Mouse (Mus musculus) ES-E14 (cell line): ENCODE measurements around the gene Nxph4. TPM values are rescaled to one million over a fixed set of nuclear protein-coding genes. Genes with fewer than 3 reads are reported as not detected.

Experiments
- DNase-seq: peaks from one replicate; pipeline ENCODE4 v3.0.0-alpha.2; 2013; ENCODE audit warnings: low read depth, low spot score
- H3K27ac ChIP-seq: 2 replicates; pipeline ENCODE4 v1.5.1; 2012; ENCODE audit warnings: low read depth, mild to moderate bottlenecking, low read length, moderate library complexity, mixed read lengths; ENCODE audit not compliant: poor library complexity, insufficient read depth, severe bottlenecking
- H3K36me3 ChIP-seq: 2 replicates; pipeline ENCODE4 v1.6.1; 2012; ENCODE audit warnings: mild to moderate bottlenecking, low read length, moderate library complexity, mixed read lengths; ENCODE audit not compliant: control insufficient read depth, poor library complexity, insufficient read depth, severe bottlenecking
- H3K4me1 ChIP-seq, 2 experiments: fragments of 150-350 bp in 1 of 2; sonication (generic) in 1 of 2; 2 replicates each; pipeline ENCODE4 v1.6.1; 2012; ENCODE audit warnings: low read length in 2 of 2, mild to moderate bottlenecking in 1 of 2, mixed read lengths in 1 of 2; ENCODE audit not compliant: control insufficient read depth in 2 of 2, insufficient read depth in 2 of 2, poor library complexity in 1 of 2
- H3K4me3 ChIP-seq, 2 experiments: fragments of 150-350 bp in 1 of 2; sonication (generic) in 1 of 2; 2 replicates each; pipeline ENCODE4 v1.5.1; 2012; ENCODE audit warnings: low read length in 2 of 2, low read depth in 1 of 2, mild to moderate bottlenecking in 1 of 2, mixed read lengths in 1 of 2; ENCODE audit not compliant: insufficient read depth in 1 of 2, poor library complexity in 1 of 2, severe bottlenecking in 1 of 2
- H3K9ac ChIP-seq: 2 replicates; pipeline ENCODE4 v1.6.1; 2012; ENCODE audit warnings: low read depth, mild to moderate bottlenecking, low read length, mixed read lengths; ENCODE audit not compliant: poor library complexity, insufficient read depth, severe bottlenecking
- H3K9me3 ChIP-seq: fragments of 150-350 bp; sonication (generic); 2 replicates; pipeline ENCODE4 v1.6.1; 2012; ENCODE audit warnings: low read depth, mild to moderate bottlenecking, low read length; ENCODE audit not compliant: control insufficient read depth, insufficient read depth
- CHD2 ChIP-seq: IDR thresholded peaks from 2 replicates; pipeline ENCODE4 v1.6.1; 2014; ENCODE audit warnings: mild to moderate bottlenecking, low read depth, low read length, inconsistent platforms
- HCFC1 ChIP-seq: IDR thresholded peaks from 2 replicates; pipeline ENCODE4 v1.6.1; 2012; ENCODE audit warnings: low read length, inconsistent platforms, borderline replicate concordance; ENCODE audit not compliant: insufficient read depth
- MAFK ChIP-seq: IDR thresholded peaks from 2 replicates; pipeline ENCODE4 v1.6.1; 2014; ENCODE audit warnings: mild to moderate bottlenecking, low read depth, low read length, inconsistent platforms; ENCODE audit not compliant: insufficient read depth
- ZC3H11A ChIP-seq: IDR thresholded peaks from 2 replicates; pipeline ENCODE4 v1.6.1; 2012; ENCODE audit warnings: low read depth, mild to moderate bottlenecking, inconsistent platforms, low read length, borderline replicate concordance
- ZNF384 ChIP-seq: IDR thresholded peaks from 2 replicates; pipeline ENCODE4 v1.6.1; 2012; ENCODE audit warnings: low read depth, low read length, inconsistent platforms
- in situ Hi-C, 2 experiments: fragments of 600-800 bp; cut with MboI; formaldehyde crosslinking; loops; one replicate each; pipeline ENCODE4 v1.15.1; 2025; ENCODE audit warnings: low sequenced_read_pairs in 2 of 2, inconsistent platforms in 1 of 2; ENCODE audit not compliant: unreplicated experiment in 2 of 2
- total RNA-seq: library from RNA; depleted of rRNA; stranded (reverse); fragments of 300-350 nt; gene quantifications from 2 replicates; pipeline ENCODE4 v1.2.3, GENCODE M21; 2012

The Nxph4 gene
- total RNA-seq, 1 experiment: 0.76 TPM

GRCm38 (mm10) chr10:127542720-127543119, 8.4 kb upstream of the Nxph4 start:
- no peak overlapping the region for H3K4me3 ChIP-seq
- H3K36me3 ChIP-seq: no peaks in the 10 kb centered on the region; the same call in 1 of the 2 replicates
- in situ Hi-C loops: no loop called here
- H3K9me3 ChIP-seq: no peaks in the 10 kb centered on the region
- no peak overlapping the region for H3K27ac ChIP-seq
- no peak for TF ChIP-seq MAFK
- TF ChIP-seq ZC3H11A: no peak
- TF ChIP-seq ZNF384: no peak
- no peak overlapping the region for H3K9ac ChIP-seq
- peaks cover 0 to 19% of the 10 kb centered on the region in 2 experiments; a peak in 2 of 4 replicates for H3K4me1 ChIP-seq
- no peak for DNase-seq

- Histone ChIP-seq H3K4me1 (peaks cover 0 to 21% of the 10 kb centered on the region in 2 experiments; a peak in 2 of 4 replicates), H3K4me3 (no peak overlapping the region), H3K9me3 (no peaks in the 10 kb centered on the region), H3K9ac (no peak overlapping the region), H3K36me3 (no peaks in the 10 kb centered on the region; the same call in 1 of the 2 replicates), H3K27ac (no peak overlapping the region)
- in situ Hi-C loops: no loop called here
- TF ChIP-seq CHD2: no peak
- no peak for TF ChIP-seq ZNF384
- TF ChIP-seq ZC3H11A: no peak
- no peak for TF ChIP-seq MAFK
- no peak for TF ChIP-seq HCFC1
- no peak for DNase-seq
Measured at GRCm38 (mm10) chr10:127542084-127542483, 7.7 kb upstream of the Nxph4 start.

GRCm38 (mm10) chr10:127541510-127541909, 7.2 kb upstream of the Nxph4 start:
- Histone ChIP-seq H3K4me3 (no peak overlapping the region), H3K9me3 (no peaks in the 10 kb centered on the region), H3K9ac (no peak overlapping the region), H3K4me1 (peaks cover 0 to 21% of the 10 kb centered on the region in 2 experiments; a peak in 2 of 4 replicates), H3K36me3 (no peaks in the 10 kb centered on the region; the same call in 1 of the 2 replicates), H3K27ac (no peak overlapping the region)
- no peak for DNase-seq
- in situ Hi-C loops: no loop called here
- TF ChIP-seq MAFK: no peak
- TF ChIP-seq ZNF384: no peak
- TF ChIP-seq ZC3H11A: no peak
- no peak for TF ChIP-seq HCFC1
- no peak for TF ChIP-seq CHD2

GRCm38 (mm10) chr10:127537854-127538583, 3.7 kb upstream of the Nxph4 start:
- DNase-seq: no peak
- no peak overlapping the region for H3K4me3 ChIP-seq
- H3K36me3 ChIP-seq: no peaks in the 10 kb centered on the region; the same call in 1 of the 2 replicates
- no peak overlapping the region for H3K27ac ChIP-seq
- peaks cover 1 to 34% of the 10 kb centered on the region in 2 experiments; a peak in 2 of 4 replicates for H3K4me1 ChIP-seq
- TF ChIP-seq HCFC1 (no peak), ZC3H11A (0 out of 2 replicates have a peak, but pooled peaks have one; percentile 47), CHD2 (no peak), MAFK (no peak), ZNF384 (peak; percentile 59)
- in situ Hi-C loops: no loop called here
- H3K9ac ChIP-seq: no peak overlapping the region
- no peaks in the 10 kb centered on the region for H3K9me3 ChIP-seq
